Mouse (Mus musculus) neural tube, embryonic 11.5 days (tissue): ENCODE measurements around the gene Trim33. TPM values are rescaled to one million over a fixed set of nuclear protein-coding genes. Genes with fewer than 3 reads are reported as not detected.

ENCODE experiments used
- ATAC-seq: fragments of 200-750 bp; cut with Nextera tagmentation; 2 replicates; pipeline ENCODE4 v1.8.0; 2017; ENCODE audit warnings: moderate number of reproducible peaks, mild to moderate bottlenecking, moderate TSS enrichment, moderate library complexity; ENCODE audit not compliant: insufficient read depth, low FRiP score, low TSS enrichment
- DNase-seq: peaks from one replicate; pipeline ENCODE4 v3.0.0-alpha.2; 2015; ENCODE audit warnings: low spot score
- H3K27ac ChIP-seq: fragments of 300-500 bp; sonication (generic); 2 replicates; pipeline ENCODE4 v1.5.1; 2014; ENCODE audit warnings: low read depth, mild to moderate bottlenecking, low read length
- H3K27me3 ChIP-seq: fragments of 300-500 bp; sonication (generic); 2 replicates; pipeline ENCODE4 v1.6.1; 2014; ENCODE audit warnings: mild to moderate bottlenecking, low read length, mixed read lengths; ENCODE audit not compliant: control insufficient read depth, insufficient read depth
- H3K36me3 ChIP-seq: fragments of 300-500 bp; sonication (generic); 2 replicates; pipeline ENCODE4 v1.6.1; 2014; ENCODE audit warnings: mild to moderate bottlenecking, low read length, moderate library complexity, mixed read lengths; ENCODE audit not compliant: control insufficient read depth, insufficient read depth
- H3K4me1 ChIP-seq: fragments of 300-500 bp; sonication (generic); 2 replicates; pipeline ENCODE4 v1.6.1; 2014; ENCODE audit warnings: low read length, mixed read lengths; ENCODE audit not compliant: control insufficient read depth, insufficient read depth
- H3K4me2 ChIP-seq: fragments of 300-500 bp; sonication (generic); 2 replicates; pipeline ENCODE4 v1.6.1; 2014; ENCODE audit warnings: low read depth, mild to moderate bottlenecking, moderate library complexity
- H3K4me3 ChIP-seq: fragments of 300-500 bp; sonication (generic); 2 replicates; pipeline ENCODE4 v1.5.1; 2014; ENCODE audit warnings: low read depth, low read length
- H3K9ac ChIP-seq: fragments of 300-500 bp; sonication (generic); 2 replicates; pipeline ENCODE4 v1.6.1; 2014; ENCODE audit warnings: mild to moderate bottlenecking, low read length
- H3K9me3 ChIP-seq: fragments of 300-500 bp; sonication (generic); 2 replicates; pipeline ENCODE4 v1.6.1; 2016; ENCODE audit warnings: low read length; ENCODE audit not compliant: control insufficient read depth
- WGBS: fragments of 180-500 bp; shearing (Covaris S2); extraction: QIAGEN DNeasy Blood & Tissue Kit; methylation state at CpG from one replicate; pipeline ENCODE4 v1.1.7; 2014; 5-methylcytosine and 5-hydroxymethylcytosine counted together
- polyA plus RNA-seq: library from polyadenylated mRNA; unstranded; fragments of >200 nt; fragmentation: Nextera tagmentation; extraction: Ambion mirVana; gene quantifications from 2 replicates; pipeline ENCODE4 v1.2.1, GENCODE M21; 2014

Gene Trim33
- polyA plus RNA-seq, 1 experiment from 2014 or later = 23.0 TPM

DNA sequence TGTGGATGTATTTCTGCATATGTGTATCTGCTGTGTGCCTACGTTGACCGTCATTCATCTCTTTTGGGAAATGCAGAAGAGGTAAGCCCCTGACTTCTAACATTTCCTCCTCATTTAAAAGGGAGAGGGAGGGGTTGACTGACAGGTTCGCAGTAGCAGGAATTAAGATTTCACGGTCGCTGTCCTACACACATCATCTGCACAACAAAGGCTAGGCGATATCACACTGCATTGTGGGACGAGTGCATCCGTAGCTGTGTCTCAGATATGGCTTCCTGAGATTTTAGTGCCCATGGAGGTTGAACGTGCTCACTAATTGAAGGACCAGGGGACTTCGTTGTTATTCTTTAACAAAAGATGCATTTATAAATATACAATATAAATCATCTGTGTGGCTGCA, 123.1 kb downstream of the Trim33 start:
- Histone ChIP-seq H3K27ac (no peak overlapping the region), H3K27me3 (no peaks in the 10 kb centered on the region), H3K9me3 (no peaks in the 10 kb centered on the region), H3K4me2 (no peak overlapping the region), H3K9ac (no peak overlapping the region), H3K36me3 (no peaks in the 10 kb centered on the region), H3K4me3 (no peak overlapping the region), H3K4me1 (no peaks in the 10 kb centered on the region)
- DNase-seq (no peak), ATAC-seq (no peak)
- WGBS = 51% methylated on average over 10 of the region's 10 CpGs

DNA sequence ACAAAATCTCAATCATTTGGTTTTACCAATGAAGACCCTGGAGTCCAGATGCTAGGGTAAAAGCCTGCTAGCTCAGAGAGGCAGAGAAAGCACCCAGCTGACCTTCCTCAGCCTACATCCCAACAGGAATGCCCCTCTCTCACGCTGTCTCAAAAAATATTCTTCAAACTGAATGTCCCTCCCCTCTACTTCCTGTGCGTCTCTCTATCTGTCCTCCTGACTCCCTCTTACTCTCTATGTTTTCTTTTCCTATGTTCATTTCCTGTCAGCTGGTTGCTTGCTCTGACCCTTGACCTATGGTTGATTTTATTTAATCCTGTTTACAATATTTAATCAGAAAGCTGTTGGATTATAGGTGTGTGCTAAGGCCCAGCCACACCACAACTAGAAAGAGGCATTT, 126.0 kb downstream of the Trim33 start:
- ATAC-seq = no peak
- DNase-seq = no peak
- Histone ChIP-seq H3K36me3 (no peaks in the 10 kb centered on the region), H3K9ac (no peak overlapping the region), H3K27ac (no peak overlapping the region), H3K4me3 (no peak overlapping the region), H3K4me1 (no peaks in the 10 kb centered on the region), H3K27me3 (no peaks in the 10 kb centered on the region), H3K9me3 (no peaks in the 10 kb centered on the region), H3K4me2 (no peak overlapping the region)
- WGBS = 86% methylated on average over 2 of the region's 2 CpGs

DNA sequence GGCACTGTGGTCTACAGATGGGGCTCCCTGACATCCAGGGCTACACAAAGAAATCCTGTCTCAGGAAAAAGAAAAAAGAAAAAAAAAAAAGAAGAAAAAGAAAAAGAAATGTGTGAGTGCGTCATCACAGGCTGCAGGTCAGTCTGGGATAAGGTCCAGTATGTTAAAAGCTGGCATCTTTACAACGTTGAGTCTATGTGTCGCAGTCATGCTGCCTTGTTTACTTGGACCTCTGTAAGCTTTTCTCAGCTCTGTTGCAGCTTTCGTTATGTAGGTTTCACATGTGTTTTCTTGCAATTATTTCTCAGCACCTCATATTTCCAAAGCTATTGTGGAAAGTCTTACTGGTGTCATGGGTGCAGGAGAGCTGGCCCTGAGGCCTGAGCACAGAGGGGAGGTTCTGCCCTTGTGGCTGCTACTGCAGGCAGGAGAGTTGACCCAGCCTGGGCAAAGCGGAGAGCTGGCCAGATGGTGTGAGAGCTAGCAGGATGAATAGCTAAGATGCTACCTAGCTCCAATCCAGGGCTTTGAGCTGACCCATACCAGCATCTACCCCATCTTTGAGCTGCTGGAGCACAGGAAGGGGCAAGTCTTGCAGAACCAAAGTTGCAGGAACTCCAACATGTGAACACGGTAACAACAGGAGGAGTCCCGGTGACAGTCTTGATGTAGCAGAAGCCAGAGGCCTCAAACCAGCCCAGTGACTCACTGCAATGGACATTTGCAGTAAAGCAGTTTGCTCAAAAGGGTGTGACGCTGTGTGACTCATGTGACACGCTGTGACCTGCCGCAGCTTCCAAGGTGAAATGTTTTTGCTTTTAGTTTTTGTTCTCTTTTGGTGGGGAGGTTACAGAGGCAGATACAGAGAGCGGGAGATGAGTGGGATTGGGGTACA, 127.0 kb downstream of the Trim33 start:
- DNase-seq = no peak
- Histone ChIP-seq H3K4me1 (no peaks in the 10 kb centered on the region), H3K4me2 (no peak overlapping the region)

More for the DNA sequence above, 127.0 kb downstream of the Trim33 start:
- Histone ChIP-seq H3K27me3 (no peaks in the 10 kb centered on the region), H3K9ac (no peak overlapping the region), H3K4me3 (no peak overlapping the region), H3K27ac (no peak overlapping the region), H3K9me3 (no peaks in the 10 kb centered on the region), H3K36me3 (no peaks in the 10 kb centered on the region)
- 84% methylated on average over 11 of the region's 11 CpGs for WGBS
- ATAC-seq = no peak

Other genes starting within 250 kb of the Trim33 start
- 143 and 152 TPM in 2 replicates for gene Nras, start 221.0 kb upstream of the Trim33 start, polyA plus RNA-seq
- 0.20 and 1.4 TPM in 2 replicates for gene Ampd1, start 205.3 kb upstream of the Trim33 start, polyA plus RNA-seq
- 2.8 and 3.5 TPM in 2 replicates for gene Dennd2c, start 176.7 kb upstream of the Trim33 start, polyA plus RNA-seq
- 210 and 233 TPM in 2 replicates for gene Bcas2, start 107.6 kb upstream of the Trim33 start, polyA plus RNA-seq